Mouse (Mus musculus) embryo, embryonic 10 days (tissue): ENCODE measurements around the gene Slc6a6.
A peak's percentile ranks its signal among the peaks of the same experiment; 100 is the strongest.

ENCODE experiments used
- DNase-seq: peaks from one replicate; pipeline ENCODE4 v3.0.0-alpha.2; 2015; ENCODE audit warnings: low spot score

Gene Slc6a6

DNA sequence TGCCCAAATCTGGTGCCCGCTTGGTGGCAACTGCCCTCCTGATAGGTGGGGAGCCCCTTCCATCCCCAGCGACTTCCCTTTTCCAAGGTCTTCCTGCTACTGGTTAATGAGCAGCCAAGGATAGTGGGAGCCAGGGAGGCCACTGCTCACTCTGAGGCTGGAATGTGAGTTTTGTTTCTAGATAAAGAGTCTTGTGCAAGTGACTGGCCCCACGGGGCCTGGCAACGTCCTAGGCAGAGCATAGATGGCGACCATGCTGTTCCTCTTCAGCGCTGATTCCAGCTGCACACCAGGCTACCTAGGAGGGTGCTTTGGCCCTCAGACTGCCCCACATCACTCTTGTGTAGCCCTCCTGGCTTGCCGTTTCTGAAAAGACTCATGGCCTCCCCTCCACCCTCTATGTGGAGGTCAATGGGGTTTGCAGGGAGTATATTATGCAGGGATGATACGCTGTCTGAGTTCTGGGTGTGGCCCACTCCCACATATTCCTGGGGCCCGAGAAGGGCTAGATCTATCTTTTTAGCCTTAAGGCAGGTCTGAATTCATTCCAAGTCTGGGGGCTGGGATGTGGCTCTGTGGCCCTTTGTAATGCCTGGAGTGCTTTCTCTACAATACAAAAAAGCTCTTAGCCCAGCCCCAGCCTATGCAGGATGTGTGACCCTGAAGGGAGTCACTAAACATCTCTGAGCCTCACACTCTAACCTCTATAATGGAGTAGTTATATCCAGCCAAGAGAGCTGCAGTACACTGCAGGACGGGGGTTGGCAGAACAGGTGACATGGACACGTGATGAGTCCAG, 17.2 kb downstream of the Slc6a6 start:
- no peak for DNase-seq

GRCm38 (mm10) chr6:91703459-91703858, 19.6 kb downstream of the Slc6a6 start:
- no peak for DNase-seq

DNA sequence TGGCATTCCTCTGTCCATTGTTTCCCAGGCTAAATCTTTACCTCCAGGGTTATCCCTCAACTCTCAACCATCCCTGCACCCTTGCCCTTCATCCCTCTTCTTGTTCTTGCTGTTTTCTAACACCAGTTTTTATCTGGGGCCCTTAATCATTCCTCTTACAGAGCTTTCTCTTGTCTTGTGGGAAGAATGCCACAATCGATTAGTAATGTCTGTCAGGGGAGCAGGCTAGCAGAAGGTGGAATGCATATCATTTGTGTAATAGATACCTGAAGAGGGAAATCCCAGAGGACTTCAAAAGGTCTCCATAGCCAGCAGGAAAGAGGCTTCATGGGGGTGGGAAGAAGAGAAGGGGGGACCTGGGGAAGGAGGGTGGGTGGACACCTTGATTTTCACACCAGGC, 20.6 kb downstream of the Slc6a6 start:
- no peak for DNase-seq

DNA sequence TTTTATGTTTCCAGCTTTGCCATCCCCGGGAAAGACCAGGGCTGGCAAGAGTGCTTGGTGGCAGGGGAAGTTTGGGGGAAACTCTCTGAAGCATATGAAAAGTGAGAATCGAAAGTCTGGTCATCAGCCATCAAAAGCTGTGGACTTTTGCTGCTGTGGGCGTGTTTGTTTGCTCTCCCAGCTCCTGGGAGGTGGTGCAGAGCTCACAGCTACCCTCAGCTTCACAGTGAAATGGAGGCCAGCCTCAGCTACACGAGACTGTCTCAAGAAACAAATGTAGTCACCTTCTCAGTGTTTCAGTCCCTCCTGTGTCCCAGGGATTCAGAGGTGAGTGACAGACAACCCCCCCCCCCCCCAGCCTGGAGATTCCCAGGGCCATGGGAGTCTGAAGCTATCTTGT, 21.8 kb downstream of the Slc6a6 start:
- DNase-seq: no peak

DNA sequence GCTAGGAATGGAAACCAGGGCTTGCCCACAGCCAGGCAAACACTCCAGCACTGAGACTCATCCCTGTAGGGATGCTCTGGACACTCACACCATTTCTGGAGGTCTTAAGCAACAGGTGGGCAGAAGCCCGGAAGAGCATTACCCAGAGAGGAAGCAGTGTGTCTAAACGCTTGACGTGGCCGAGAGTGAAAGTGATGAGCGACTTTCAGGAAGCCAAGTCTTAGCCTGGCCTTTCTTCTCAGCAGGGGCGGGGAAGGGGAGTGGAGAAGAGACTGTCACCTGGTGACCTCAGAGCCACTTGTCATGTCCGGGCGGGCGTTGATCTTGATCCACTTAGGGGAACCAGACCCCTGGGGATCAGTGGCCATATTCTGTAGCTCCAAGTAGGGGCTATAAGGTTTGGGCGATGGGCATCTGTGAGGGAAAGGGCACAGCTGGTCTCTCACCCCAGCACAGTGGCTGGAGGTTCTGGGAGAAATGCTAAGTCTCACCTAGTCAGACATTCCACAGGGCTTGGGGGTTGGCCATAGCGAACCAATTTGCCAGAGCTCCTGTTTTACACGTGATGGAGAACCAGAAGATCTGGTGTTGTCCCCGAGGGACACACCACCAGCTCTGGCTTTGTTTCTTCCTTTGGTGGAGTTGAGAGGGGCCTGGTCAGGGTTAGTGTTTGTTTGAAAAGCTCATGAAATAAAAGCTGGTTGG, 22.4 kb downstream of the Slc6a6 start:
- no peak for DNase-seq

- DNase-seq: no peak
Measured at GRCm38 (mm10) chr6:91707276-91707885, 23.5 kb downstream of the Slc6a6 start.

GRCm38 (mm10) chr6:91707886-91708564, 24.2 kb downstream of the Slc6a6 start:
- DNase-seq: no peak

DNA sequence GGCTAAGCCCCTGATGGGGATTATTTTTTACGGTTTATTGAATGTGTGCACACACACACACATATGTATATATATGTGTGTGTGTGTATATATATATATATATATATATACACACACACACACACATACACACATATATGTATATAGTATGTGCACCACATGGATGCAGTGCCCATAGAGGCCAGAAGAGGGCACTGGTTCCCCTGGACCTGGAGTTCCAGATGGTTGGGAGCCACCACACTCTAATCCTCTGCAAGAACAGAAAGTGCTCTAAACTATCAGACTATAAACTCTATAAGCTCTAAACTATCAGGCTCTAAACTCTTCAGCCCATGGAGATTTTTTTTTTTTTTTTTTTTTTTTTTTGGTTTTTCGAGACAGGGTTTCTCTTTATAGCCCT, 25.1 kb downstream of the Slc6a6 start:
- no peak for DNase-seq

DNA sequence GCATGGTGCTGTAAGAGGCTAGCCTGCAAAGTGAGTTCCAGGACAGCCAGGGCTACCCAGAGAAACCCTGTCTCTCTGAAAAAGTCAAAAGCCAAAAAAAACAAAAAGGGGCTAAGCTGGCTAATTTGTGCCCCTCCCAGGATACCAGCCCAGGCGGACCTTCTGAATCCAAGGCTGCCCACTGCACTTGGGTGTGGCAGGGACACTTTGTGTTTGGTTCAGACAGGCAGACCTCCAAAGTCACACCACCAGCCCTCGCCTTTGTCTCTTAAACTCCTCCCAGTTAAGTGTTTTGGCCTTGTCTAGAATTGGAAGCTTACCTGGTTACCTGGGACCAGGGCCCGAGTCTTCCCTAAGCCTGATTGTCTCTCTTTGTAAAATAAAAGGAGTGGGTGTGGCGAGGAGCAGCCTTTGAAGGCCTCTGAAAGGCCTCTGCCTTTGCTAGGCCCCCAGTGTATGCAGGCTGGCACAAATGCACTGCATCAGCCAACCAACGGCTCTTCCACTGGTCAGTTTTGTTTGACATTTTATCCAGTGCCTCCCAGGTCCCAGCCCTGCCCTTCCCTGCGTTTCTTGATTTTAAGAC, 26.6 kb downstream of the Slc6a6 start:
- no peak for DNase-seq

DNA sequence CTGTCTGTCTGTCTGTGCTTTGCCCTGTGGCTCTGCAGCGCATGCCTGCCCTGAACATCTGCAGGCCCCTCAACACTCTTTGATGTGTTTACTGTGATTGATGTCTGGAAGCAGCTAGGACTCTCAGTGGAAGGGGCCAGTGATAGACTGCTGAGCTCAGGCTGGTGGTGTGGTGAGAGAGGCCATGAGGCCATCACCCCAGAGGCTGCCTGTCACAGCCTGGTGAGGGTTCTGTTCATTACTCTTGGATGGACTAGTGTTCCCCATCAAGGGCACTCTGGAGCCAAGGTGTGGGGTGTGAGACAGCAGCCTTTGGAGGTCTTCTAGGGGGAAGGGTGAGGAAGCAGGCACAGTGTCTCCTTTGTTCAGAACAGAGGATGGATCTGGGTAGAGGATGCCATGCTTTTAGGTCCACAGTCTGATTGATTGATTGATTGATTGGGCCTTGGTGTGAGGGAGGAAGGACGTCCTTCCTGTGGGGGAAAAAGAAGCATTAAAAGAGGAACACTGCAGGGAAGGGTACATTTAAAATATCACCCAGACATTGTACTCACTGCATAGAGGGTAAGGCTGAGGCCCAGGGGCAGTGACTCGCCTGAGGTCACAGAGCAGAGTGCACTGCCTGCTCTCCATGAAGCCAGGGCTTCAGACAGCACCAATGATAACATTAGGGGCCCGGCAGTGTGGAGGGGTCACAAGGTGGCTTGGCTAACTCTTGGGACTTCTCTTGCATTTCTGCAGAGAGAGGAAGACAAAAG, 28.4 kb downstream of the Slc6a6 start:
- DNase-seq: peak; percentile 73

GRCm38 (mm10) chr6:91712855-91713331, 29.0 kb downstream of the Slc6a6 start:
- DNase-seq: peak; percentile 71

- peak; percentile 69 for DNase-seq
Measured at GRCm38 (mm10) chr6:91713370-91713896, 29.6 kb downstream of the Slc6a6 start.

- no peak for DNase-seq
Measured at GRCm38 (mm10) chr6:91715023-91715422, 31.2 kb downstream of the Slc6a6 start.

GRCm38 (mm10) chr6:91715988-91716810, 32.3 kb downstream of the Slc6a6 start:
- DNase-seq: no peak

- DNase-seq: no peak
Measured at GRCm38 (mm10) chr6:91718067-91718466, 34.2 kb downstream of the Slc6a6 start.

DNA sequence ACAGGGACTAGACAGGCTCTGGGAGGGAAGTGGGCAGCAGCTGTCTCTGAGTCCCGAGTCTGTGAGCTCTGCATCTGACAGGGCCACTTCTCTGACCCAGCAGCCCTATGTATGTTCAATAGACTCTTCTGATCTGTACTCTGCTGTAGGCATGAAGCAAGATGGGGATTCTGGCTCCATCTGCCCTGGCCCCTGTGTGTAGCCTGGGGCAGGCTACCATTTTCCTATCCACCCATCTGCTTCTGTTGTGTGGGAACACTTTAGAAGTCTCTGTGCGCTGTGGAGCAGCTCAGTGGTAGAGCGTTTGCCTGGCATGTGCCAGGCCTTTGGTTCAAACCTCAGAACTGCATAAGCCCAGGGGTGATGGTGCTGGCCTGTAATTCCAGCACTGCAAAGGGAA, 34.8 kb downstream of the Slc6a6 start:
- no peak for DNase-seq

GRCm38 (mm10) chr6:91719042-91719747, 35.3 kb downstream of the Slc6a6 start:
- DNase-seq: no peak

GRCm38 (mm10) chr6:91719865-91720533, 36.1 kb downstream of the Slc6a6 start:
- DNase-seq: peak; percentile 82
